Mouse (Mus musculus) lung, postnatal 0 days (tissue): ENCODE results near the gene Arhgef1. TPM values are rescaled to one million over a fixed set of nuclear protein-coding genes. Genes with fewer than 3 reads are reported as not detected.
"Not testable (repeated sequence)": the region's sequence is repeated elsewhere in the genome, so short reads cannot be mapped to it uniquely, and the experiment has no call there.

Source experiments
- ATAC-seq: fragments of 200-750 bp; cut with Nextera tagmentation; 2 replicates; pipeline ENCODE4 v1.8.0; 2017; ENCODE audit warnings: moderate library complexity
- DNase-seq: peaks from one replicate; pipeline ENCODE4 v3.0.0-alpha.2; 2016; ENCODE audit warnings: low spot score
- H3K27ac ChIP-seq: fragments of 300-500 bp; sonication (generic); 2 replicates; pipeline ENCODE4 v1.5.1; 2014; ENCODE audit warnings: antibody characterized with exemption, mild to moderate bottlenecking, low read length, mixed read lengths
- H3K27me3 ChIP-seq: fragments of 300-500 bp; sonication (generic); replicated peaks from 2 replicates; pipeline ENCODE4 v1.6.1; 2014; ENCODE audit warnings: low read length, mixed read lengths; ENCODE audit not compliant: insufficient read depth
- H3K36me3 ChIP-seq: fragments of 300-500 bp; sonication (generic); 2 replicates; pipeline ENCODE4 v1.6.1; 2014; ENCODE audit warnings: low read length, mixed read lengths; ENCODE audit not compliant: insufficient read depth
- H3K4me1 ChIP-seq: fragments of 300-500 bp; sonication (generic); 2 replicates; pipeline ENCODE4 v1.6.1; 2014; ENCODE audit warnings: antibody characterized with exemption, low read depth, low read length, mixed read lengths; ENCODE audit not compliant: insufficient read depth
- H3K4me2 ChIP-seq: fragments of 300-500 bp; sonication (generic); replicated peaks from 2 replicates; pipeline ENCODE4 v1.6.1; 2014; ENCODE audit warnings: low read depth, mild to moderate bottlenecking, low read length, moderate library complexity, mixed read lengths
- H3K4me3 ChIP-seq: fragments of 300-500 bp; sonication (generic); 2 replicates; pipeline ENCODE4 v1.5.1; 2014; ENCODE audit warnings: low read depth, low read length
- H3K9ac ChIP-seq: fragments of 300-500 bp; sonication (generic); replicated peaks from 2 replicates; pipeline ENCODE4 v1.6.1; 2014; ENCODE audit warnings: low read depth, mild to moderate bottlenecking
- H3K9me3 ChIP-seq: fragments of 300-500 bp; sonication (generic); 2 replicates; pipeline ENCODE4 v1.6.1; 2016; ENCODE audit warnings: low read length, mixed read lengths
- CTCF ChIP-seq: IDR thresholded peaks from 2 replicates; pipeline ENCODE4 v1.5.1; 2016; ENCODE audit warnings: antibody characterized with exemption, mild to moderate bottlenecking
- EP300 ChIP-seq: IDR thresholded peaks from 2 replicates; pipeline ENCODE4 v1.6.1; 2016; ENCODE audit warnings: antibody characterized with exemption, mild to moderate bottlenecking, control low read depth
- WGBS: fragments of 180-500 bp; shearing (Covaris S2); extraction: QIAGEN DNeasy Blood & Tissue Kit; methylation state at CpG from one replicate; pipeline ENCODE4 v1.1.7; 2014; 5-methylcytosine and 5-hydroxymethylcytosine counted together
- polyA plus RNA-seq: library from polyadenylated mRNA; unstranded; fragments of >200 nt; fragmentation: Nextera tagmentation; extraction: Ambion mirVana; gene quantifications from 2 replicates; pipeline ENCODE4 v1.2.1, GENCODE M21; 2015

The Arhgef1 gene
- polyA plus RNA-seq, 1 experiment from 2014 or later = 123 TPM

DNA sequence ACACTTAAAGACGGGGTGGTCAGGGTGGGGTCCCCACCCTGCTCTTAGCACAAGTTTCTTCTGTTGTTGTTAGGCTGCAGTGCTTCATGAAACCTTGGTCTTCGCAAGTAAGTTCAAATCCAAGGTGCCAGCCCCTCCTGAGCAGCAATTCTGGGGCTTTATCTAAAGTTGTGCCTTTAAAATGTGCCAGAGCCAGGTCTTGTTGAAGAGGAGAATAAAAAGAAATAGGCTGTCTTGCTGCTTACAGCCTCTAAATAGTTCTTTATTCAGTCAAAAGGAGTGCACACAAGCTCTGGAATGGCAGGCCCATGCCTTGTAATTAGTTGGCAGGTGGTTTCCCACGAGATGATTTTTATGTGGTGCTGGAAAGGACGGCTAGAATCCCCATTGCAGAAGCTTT is 15.6 kb upstream of the Arhgef1 start:
- H3K4me1 ChIP-seq = peaks cover 22% of the 10 kb centered on the region
- H3K27ac ChIP-seq = 0 out of 2 replicates have a peak overlapping the region, but pooled peaks have one; percentile 96
- H3K4me2 ChIP-seq = peak overlapping the region; percentile 58; the same call in 1 of the 2 replicates
- no peaks in the 10 kb centered on the region for H3K27me3 ChIP-seq
- 60% methylated on average over 4 of the region's 4 CpGs for WGBS
- peaks cover 25% of the 10 kb centered on the region for H3K36me3 ChIP-seq
- no peak for ATAC-seq
- H3K9me3 ChIP-seq = no peaks in the 10 kb centered on the region
- peak overlapping the region; percentile 98 for H3K9ac ChIP-seq
- no peak overlapping the region for H3K4me3 ChIP-seq
- DNase-seq = no peak
- TF ChIP-seq EP300 = no peak
- TF ChIP-seq CTCF = no peak

GRCm38 (mm10) chr7:24889431-24890220 is 13.1 kb upstream of the Arhgef1 start:
- 66% methylated on average over 6 of the region's 6 CpGs for WGBS
- Histone ChIP-seq H3K36me3 (peaks cover 25% of the 10 kb centered on the region), H3K27ac (peak overlapping the region; percentile 75), H3K4me3 (no peak overlapping the region), H3K4me1 (peaks cover 22% of the 10 kb centered on the region), H3K4me2 (no peak overlapping the region), H3K27me3 (no peaks in the 10 kb centered on the region), H3K9ac (no peak overlapping the region), H3K9me3 (no peaks in the 10 kb centered on the region)
- no peak for TF ChIP-seq EP300
- TF ChIP-seq CTCF = no peak
- ATAC-seq = no peak
- DNase-seq = no peak

DNA sequence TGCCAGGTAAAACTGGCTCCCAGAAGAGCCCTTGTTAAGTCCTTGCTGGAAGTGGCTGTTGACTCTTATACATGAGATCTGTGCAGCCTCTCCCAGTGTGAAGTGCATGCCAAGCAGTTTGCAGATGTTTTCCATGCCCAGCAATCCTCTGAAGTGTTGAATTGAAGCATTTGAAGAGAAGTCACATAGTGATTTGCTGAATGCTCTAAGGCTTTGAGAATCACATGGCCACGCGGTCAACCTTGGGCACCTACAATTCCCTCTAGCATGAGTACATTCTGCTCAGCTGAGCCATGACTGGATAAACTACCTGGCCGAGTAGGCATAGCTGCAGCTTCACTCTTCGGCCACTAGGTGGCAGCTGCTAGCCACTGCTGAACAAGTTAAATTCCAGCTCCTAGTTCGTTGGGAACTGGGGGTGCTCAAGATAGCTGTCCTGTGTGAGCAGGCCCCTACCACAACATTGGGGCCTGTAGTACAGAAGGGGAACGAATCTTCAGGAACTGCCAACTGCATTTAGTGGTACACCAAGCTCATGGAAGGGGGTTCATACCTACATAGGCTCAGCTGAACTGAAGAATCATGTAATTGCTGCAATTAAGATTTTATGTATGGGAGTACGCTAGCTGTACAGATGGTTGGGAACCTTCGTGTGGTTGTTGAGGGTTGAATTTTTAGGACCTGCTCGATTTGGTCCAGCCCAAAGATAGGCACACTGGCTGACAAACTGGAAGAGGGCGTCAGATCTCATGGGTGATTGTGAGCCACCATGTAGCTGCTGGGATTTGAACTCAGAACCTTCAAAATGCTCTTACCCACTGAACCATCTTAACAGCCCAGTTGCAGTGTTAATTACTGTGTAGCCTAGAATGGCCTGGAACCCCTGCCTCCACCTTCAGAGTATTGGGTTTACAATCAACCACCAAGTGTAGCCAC is 12.2 kb upstream of the Arhgef1 start:
- no peak overlapping the region for H3K4me3 ChIP-seq
- H3K9ac ChIP-seq = no peak overlapping the region
- 24% methylated on average over 10 of the region's 10 CpGs for WGBS
- H3K4me2 ChIP-seq = no peak overlapping the region
- no peaks in the 10 kb centered on the region for H3K27me3 ChIP-seq
- peaks cover 25% of the 10 kb centered on the region for H3K36me3 ChIP-seq
- peak; percentile 100 for TF ChIP-seq CTCF
- TF ChIP-seq EP300 = peak; percentile 100
- peak; percentile 95 for ATAC-seq
- H3K4me1 ChIP-seq = peaks cover 19% of the 10 kb centered on the region
- no peaks in the 10 kb centered on the region for H3K9me3 ChIP-seq
- peak overlapping the region; percentile 75 for H3K27ac ChIP-seq
- peak; percentile 95 for DNase-seq

DNA sequence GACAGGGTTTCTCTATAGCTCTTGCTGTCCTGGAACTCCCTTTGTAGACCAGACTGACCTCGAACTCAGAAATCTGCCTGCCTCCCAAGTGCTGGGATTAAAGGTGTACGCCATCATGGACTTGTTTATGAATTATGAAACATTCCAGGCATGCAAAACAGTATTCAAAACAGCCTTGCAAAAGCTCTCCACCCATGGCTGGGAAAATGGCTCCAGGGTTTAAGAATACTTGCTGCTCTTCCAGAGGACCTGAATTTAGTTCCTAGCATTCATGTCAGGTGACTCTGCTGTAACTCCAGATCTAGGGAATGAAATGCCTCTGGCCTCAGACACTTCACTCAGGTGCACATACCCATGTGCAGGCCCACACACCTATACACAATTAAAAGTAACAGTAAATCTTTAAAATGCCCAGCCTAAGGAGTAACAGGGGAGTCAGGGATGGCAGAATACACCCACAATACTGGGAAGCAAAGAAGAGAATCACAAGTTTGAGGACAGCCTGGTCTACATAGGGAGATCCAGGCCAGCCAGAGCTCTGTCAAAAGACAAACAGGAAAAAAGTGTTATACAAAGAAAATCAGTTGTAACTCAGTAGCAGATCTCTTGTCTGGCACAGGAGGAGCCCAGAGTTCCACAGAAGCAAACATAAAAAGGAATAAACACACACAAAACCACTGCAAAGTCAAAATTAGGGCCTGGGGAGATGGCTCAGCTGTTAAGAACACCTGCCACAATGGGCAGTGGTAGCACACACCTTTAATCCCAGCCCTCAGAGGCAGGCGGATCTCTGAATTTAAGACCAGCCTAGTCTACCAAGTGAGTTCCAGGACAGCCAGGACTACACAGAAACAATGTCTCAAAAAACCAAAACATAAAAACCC is 11.2 kb upstream of the Arhgef1 start:
- peaks cover 9% of the 10 kb centered on the region for H3K4me1 ChIP-seq
- no peaks in the 10 kb centered on the region for H3K9me3 ChIP-seq
- H3K4me2 ChIP-seq = no peak overlapping the region
- ATAC-seq (no peak), DNase-seq (peak; percentile 13)
- peaks cover 19% of the 10 kb centered on the region for H3K36me3 ChIP-seq
- TF ChIP-seq EP300 (no peak), CTCF (no peak)
- 54% methylated on average over 3 of the region's 3 CpGs for WGBS
- H3K9ac ChIP-seq = no peak overlapping the region
- H3K27me3 ChIP-seq = no peaks in the 10 kb centered on the region
- no peak overlapping the region for H3K4me3 ChIP-seq
- H3K27ac ChIP-seq = peak overlapping the region; percentile 75

DNA sequence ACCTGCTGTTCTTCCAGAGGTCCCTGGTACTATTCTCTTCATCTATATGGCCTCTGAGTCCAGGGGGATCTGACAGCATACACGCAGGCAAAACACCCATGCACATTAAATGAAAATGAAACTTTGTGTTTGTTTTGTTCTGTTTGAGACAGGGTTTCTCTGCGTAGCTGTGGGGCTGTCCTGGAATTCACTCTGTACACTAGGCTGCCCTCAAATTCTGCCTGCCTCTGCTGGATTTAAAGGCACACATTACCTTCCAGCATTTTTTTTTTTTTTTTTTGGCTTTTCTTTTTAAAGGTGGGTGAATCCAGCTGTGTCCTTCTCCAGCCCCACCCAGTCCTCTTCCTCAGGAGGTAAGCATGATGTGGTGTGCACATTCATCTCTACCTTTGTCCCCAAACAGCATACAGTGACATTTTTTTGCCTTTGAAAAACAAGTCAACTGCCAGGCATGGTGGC is 10.6 kb upstream of the Arhgef1 start:
- no peaks in the 10 kb centered on the region for H3K9me3 ChIP-seq
- H3K4me2 ChIP-seq = no peak overlapping the region
- peak overlapping the region; percentile 75 for H3K27ac ChIP-seq
- WGBS = 43% methylated on average over 2 of the region's 2 CpGs
- ATAC-seq (no peak), DNase-seq (no peak)
- H3K36me3 ChIP-seq = peaks cover 12% of the 10 kb centered on the region
- TF ChIP-seq EP300 = no peak
- TF ChIP-seq CTCF = no peak
- no peak overlapping the region for H3K4me3 ChIP-seq
- H3K27me3 ChIP-seq = no peaks in the 10 kb centered on the region
- no peak overlapping the region for H3K9ac ChIP-seq
- 0 out of 2 replicates have a peak, but pooled peaks cover 3% of the 10 kb centered on the region for H3K4me1 ChIP-seq

GRCm38 (mm10) chr7:24895749-24896148 is 7.0 kb upstream of the Arhgef1 start:
- not testable (repeated sequence) for H3K4me1 ChIP-seq, H3K9ac ChIP-seq, H3K36me3 ChIP-seq, H3K4me3 ChIP-seq, H3K27ac ChIP-seq, H3K9me3 ChIP-seq, ATAC-seq, H3K27me3 ChIP-seq, DNase-seq, H3K4me2 ChIP-seq
- 93% methylated on average over 2 of the region's 2 CpGs for WGBS
